Mouse (Mus musculus) limb, embryonic 13.5 days (tissue): Measurements from ENCODE around the gene Trim66. TPM values are rescaled to one million over a fixed set of nuclear protein-coding genes. Genes with fewer than 3 reads are reported as not detected.

Experiments used
- ATAC-seq: fragments of 200-750 bp; cut with Nextera tagmentation; 2 replicates; pipeline ENCODE4 v1.8.0; 2017; ENCODE audit warnings: low read depth, moderate number of reproducible peaks, moderate TSS enrichment; ENCODE audit not compliant: low FRiP score
- H3K27ac ChIP-seq: fragments of 300-500 bp; sonication (generic); 2 replicates; pipeline ENCODE4 v1.5.1; 2015; ENCODE audit warnings: inconsistent platforms, mild to moderate bottlenecking, moderate library complexity
- H3K27me3 ChIP-seq: fragments of 300-500 bp; sonication (generic); 2 replicates; pipeline ENCODE4 v1.6.1; 2015; ENCODE audit warnings: mild to moderate bottlenecking, inconsistent platforms
- H3K36me3 ChIP-seq: fragments of 300-500 bp; sonication (generic); 2 replicates; pipeline ENCODE4 v1.6.1; 2015; ENCODE audit warnings: inconsistent platforms, mild to moderate bottlenecking, moderate library complexity
- H3K4me1 ChIP-seq: fragments of 300-500 bp; sonication (generic); 2 replicates; pipeline ENCODE4 v1.6.1; 2015; ENCODE audit warnings: inconsistent platforms
- H3K4me2 ChIP-seq: fragments of 300-500 bp; sonication (generic); replicated peaks from 2 replicates; pipeline ENCODE4 v1.6.1; 2015; ENCODE audit warnings: inconsistent platforms, mild to moderate bottlenecking, moderate library complexity
- H3K4me3 ChIP-seq: fragments of 300-500 bp; sonication (generic); 2 replicates; pipeline ENCODE4 v1.5.1; 2015; ENCODE audit warnings: moderate library complexity, mild to moderate bottlenecking, inconsistent platforms
- H3K9ac ChIP-seq: fragments of 300-500 bp; sonication (generic); 2 replicates; pipeline ENCODE4 v1.6.1; 2015; ENCODE audit warnings: mild to moderate bottlenecking, inconsistent platforms
- H3K9me3 ChIP-seq: fragments of 300-500 bp; sonication (generic); 2 replicates; pipeline ENCODE4 v1.6.1; 2016; ENCODE audit warnings: inconsistent platforms
- WGBS: fragments of 180-500 bp; shearing (Covaris S2); methylation state at CpG from one replicate; pipeline ENCODE4 v1.1.7; 2015; 5-methylcytosine and 5-hydroxymethylcytosine counted together
- polyA plus RNA-seq: library from polyadenylated mRNA; unstranded; fragments of >200 nt; fragmentation: Nextera tagmentation; extraction: Ambion mirVana; gene quantifications from 2 replicates; pipeline ENCODE4 v1.2.1, GENCODE M21; 2015

The Trim66 gene
- polyA plus RNA-seq, 1 experiment from 2014 or later: 0.05 TPM

DNA sequence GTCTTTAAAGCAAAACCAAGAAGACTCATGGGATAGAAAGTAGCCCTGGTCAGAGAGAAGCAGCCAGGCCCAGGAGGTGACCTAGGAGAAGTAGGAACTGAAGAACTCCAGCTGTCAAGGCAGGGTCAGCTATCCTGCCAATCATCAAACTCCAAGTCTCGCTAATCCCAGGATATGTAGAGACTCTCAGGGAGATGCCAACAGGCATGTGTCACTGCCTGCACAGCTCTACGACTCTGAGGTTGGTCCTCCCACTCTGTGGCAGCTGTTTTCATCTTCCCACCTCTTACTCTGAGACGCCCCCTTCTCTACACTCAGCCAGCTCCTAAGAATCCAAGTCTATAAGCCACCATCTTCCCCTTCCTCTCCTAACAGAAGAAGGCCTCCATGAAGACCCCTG lies 24.8 kb upstream of the Trim66 start:
- peaks cover 75% of the 10 kb centered on the region for H3K36me3 ChIP-seq
- 91% methylated on average over 3 of the region's 3 CpGs for WGBS

DNA sequence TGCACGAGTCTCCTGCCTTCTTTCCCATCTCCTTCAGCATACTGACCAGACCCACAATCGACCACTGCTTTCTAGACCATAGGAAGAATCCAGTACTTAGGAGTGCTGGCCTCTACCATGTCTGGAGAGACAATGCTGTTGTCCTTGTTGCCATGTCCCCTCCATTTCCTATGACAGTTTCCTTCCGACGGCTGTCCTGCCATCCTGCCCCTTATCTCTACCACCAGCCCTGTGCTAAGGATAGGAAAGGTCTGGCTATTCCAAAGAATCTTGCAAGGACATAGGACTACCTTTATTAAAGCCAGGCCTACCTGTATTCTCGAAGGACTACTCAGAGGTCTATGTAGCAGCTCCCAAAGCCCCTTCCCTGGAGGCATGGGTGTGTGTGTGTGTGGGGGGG lies 23.6 kb upstream of the Trim66 start:
- ATAC-seq: no peak
- no peaks in the 10 kb centered on the region for H3K9me3 ChIP-seq
- WGBS: 86% methylated on average over 5 of the region's 5 CpGs
- H3K27me3 ChIP-seq: no peaks in the 10 kb centered on the region
- H3K4me1 ChIP-seq: peaks cover 9% of the 10 kb centered on the region
- H3K36me3 ChIP-seq: peaks cover 87% of the 10 kb centered on the region
- no peak overlapping the region for H3K4me2 ChIP-seq
- H3K9ac ChIP-seq: no peak overlapping the region
- no peak overlapping the region for H3K27ac ChIP-seq
- no peak overlapping the region for H3K4me3 ChIP-seq

More for the DNA sequence above, 24.8 kb upstream of the Trim66 start:
- Histone ChIP-seq H3K4me3 (no peak overlapping the region), H3K4me1 (peaks cover 14% of the 10 kb centered on the region), H3K4me2 (no peak overlapping the region), H3K9me3 (no peaks in the 10 kb centered on the region), H3K27ac (no peak overlapping the region), H3K27me3 (no peaks in the 10 kb centered on the region), H3K9ac (no peak overlapping the region)
- no peak for ATAC-seq

DNA sequence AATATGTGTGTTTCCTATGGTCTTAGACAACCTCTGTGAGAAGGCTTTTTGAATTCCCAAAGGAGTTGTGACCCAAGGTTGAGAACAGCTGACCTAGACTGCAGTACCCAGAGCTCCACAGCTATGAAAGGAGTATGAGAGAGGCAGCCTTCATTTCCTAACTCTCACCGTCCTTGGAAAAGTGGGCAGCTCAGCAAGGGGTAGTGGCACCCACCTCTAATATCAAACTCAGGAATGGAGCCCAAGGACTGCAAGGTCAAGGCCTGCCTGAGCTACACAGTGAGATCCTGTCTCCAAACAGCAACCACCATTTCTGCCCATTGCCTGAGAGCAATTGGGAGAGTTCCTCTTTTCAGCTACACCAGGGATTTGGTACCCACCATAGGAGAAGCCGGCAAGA lies 21.8 kb upstream of the Trim66 start:
- no peaks in the 10 kb centered on the region for H3K27me3 ChIP-seq
- H3K4me2 ChIP-seq: no peak overlapping the region
- H3K9me3 ChIP-seq: no peaks in the 10 kb centered on the region
- WGBS: 81% methylated on average over 2 of the region's 2 CpGs
- no peak overlapping the region for H3K27ac ChIP-seq
- ATAC-seq: no peak
- no peak overlapping the region for H3K4me3 ChIP-seq
- H3K4me1 ChIP-seq: no peaks in the 10 kb centered on the region
- peaks cover 87% of the 10 kb centered on the region for H3K36me3 ChIP-seq
- H3K9ac ChIP-seq: no peak overlapping the region

DNA sequence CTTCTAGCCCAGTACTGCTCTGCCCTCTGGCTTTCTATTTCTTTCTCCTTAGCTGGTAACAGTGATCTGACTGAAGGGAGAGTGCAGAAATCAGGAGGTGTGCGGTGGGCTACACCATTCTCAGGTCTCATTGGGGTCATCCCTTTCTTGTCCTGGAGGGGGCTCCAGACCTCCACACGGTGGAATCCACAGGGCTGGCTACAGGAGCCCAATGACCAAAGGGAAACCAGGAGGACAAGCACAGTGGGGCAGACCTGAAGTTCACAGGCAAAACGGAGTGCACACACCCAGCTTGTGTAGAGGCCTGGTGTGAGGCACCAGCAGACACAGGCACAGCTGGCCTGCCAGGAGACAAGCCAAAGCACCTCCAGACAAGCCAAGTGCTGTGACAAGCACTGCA lies 20.4 kb upstream of the Trim66 start:
- Histone ChIP-seq H3K27ac (no peak overlapping the region), H3K27me3 (no peaks in the 10 kb centered on the region), H3K9me3 (no peaks in the 10 kb centered on the region), H3K4me1 (no peaks in the 10 kb centered on the region), H3K4me2 (no peak overlapping the region), H3K4me3 (no peak overlapping the region), H3K9ac (no peak overlapping the region), H3K36me3 (peaks cover 89% of the 10 kb centered on the region)
- peak; percentile 39; the same call in 1 of the 2 replicates for ATAC-seq
- WGBS: 20% methylated on average over 3 of the region's 3 CpGs

DNA sequence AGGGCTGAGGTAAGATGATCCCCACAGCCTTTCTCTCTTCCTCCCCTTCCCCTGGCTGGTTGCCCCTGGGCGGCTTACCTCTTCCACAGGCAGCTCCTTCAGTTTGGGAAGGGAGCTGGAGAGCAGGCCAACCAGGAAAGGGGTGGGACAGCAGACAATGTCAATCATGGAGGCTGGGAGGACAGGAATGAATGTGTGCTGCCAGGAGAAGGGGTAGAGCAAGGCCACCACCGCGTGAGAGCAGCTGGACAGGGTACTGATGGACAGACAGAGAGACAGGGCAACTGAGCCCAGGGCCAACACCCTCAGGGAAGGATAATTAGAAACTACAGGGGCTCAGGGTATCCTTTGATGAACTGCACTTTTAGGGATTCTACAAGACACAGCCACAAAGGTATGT lies 19.6 kb upstream of the Trim66 start:
- H3K4me3 ChIP-seq: no peak overlapping the region
- peaks cover 90% of the 10 kb centered on the region for H3K36me3 ChIP-seq
- no peak for ATAC-seq
- no peak overlapping the region for H3K9ac ChIP-seq
- H3K27me3 ChIP-seq: no peaks in the 10 kb centered on the region
- H3K27ac ChIP-seq: no peak overlapping the region
- no peak overlapping the region for H3K4me2 ChIP-seq
- 83% methylated on average over 3 of the region's 3 CpGs for WGBS
- H3K4me1 ChIP-seq: no peaks in the 10 kb centered on the region
- H3K9me3 ChIP-seq: no peaks in the 10 kb centered on the region

DNA sequence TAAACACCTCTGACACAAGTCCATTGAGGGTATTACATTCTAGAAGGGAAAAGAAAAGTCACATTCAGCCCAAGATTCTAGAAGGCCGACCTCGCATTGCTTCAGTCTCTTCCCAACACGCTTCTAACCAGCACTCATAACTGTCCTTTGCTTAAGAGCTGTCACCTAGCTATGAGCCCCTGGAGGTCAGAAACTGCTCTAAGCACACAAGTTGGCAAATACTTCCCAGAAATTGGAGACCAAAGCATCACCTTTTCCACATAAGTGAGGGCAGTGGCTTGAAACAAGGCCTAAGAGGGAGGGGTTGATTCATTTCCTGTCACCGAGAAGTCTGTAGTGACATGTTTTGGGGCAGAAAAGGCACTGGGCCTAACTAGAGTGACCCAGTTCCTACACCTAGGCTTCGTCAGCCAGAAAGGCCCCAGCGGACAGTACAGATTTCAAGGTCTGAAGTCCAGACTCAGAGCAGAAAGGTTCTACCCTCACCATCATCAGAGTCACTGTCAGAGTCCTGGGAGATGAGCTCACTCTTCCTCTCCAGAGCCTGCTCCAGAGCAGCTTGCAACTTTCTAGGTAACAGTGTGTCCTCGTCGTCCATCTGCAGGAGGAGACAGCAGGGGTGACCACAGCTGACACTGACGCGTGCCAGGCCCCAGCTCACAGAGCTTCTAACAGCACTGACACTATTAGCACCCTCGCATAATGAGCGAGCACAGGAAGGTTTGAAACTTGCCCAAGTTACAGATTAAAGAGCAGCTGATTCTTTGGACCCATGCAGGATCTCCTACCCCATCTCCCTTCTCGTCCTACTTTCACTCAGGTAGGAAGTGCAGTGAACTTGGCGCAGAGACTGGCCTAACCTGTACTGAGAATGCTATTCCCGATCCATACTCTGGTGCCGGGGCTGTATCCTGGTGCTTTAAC lies 18.1 kb upstream of the Trim66 start:
- H3K4me1 ChIP-seq: peaks cover 11% of the 10 kb centered on the region
- H3K36me3 ChIP-seq: peaks cover 90% of the 10 kb centered on the region
- no peak for ATAC-seq
- H3K4me3 ChIP-seq: no peak overlapping the region
- no peaks in the 10 kb centered on the region for H3K9me3 ChIP-seq
- peak overlapping the region; percentile 58 for H3K27ac ChIP-seq
- H3K27me3 ChIP-seq: no peaks in the 10 kb centered on the region
- no peak overlapping the region for H3K4me2 ChIP-seq
- WGBS: 61% methylated on average over 16 of the region's 16 CpGs
- no peak overlapping the region for H3K9ac ChIP-seq

DNA sequence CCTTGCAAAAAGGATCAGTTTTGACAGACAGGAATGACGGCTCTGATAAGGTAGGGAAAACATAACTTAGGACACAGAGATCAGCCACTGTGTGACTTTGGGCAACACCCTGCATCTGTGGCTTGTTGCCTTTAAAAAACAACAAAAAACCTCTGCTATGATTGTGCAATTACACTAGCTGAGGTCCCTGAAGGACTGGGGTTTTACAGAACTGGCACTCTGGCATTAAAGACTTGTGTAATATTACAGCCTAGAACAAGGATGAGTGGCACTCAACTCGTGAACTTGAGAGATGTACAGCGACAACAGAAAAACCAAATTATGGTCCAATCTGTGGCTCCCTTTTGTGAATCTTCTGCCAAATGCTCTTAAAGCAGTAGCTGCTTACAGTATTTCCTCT lies 16.8 kb upstream of the Trim66 start:
- Histone ChIP-seq H3K4me3 (no peak overlapping the region), H3K9ac (0 out of 2 replicates have a peak overlapping the region, but pooled peaks have one; percentile 14), H3K36me3 (peaks cover 83% of the 10 kb centered on the region), H3K27me3 (no peaks in the 10 kb centered on the region), H3K9me3 (no peaks in the 10 kb centered on the region), H3K4me1 (peaks cover 23% of the 10 kb centered on the region), H3K27ac (0 out of 2 replicates have a peak overlapping the region, but pooled peaks have one; percentile 58), H3K4me2 (no peak overlapping the region)
- no peak for ATAC-seq
- 84% methylated on average over 3 of the region's 3 CpGs for WGBS

DNA sequence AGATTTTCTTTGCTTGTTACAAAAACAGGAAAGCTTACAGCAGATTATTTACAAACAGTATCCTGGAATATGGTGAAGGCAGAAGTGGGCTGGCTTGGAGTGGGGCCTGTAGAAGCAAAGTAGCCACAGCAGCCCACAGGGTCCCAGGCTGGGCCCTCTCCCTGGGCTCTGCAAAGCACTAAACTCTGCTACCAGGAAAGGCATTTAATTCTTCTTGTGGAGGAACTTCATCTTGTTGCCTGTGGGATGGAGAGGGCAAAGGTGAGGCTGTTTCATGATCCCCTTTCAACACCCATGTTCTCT lies 16.5 kb upstream of the Trim66 start:
- Histone ChIP-seq H3K4me1 (peaks cover 24% of the 10 kb centered on the region), H3K9me3 (no peaks in the 10 kb centered on the region), H3K4me3 (no peak overlapping the region), H3K27ac (no peak overlapping the region), H3K4me2 (no peak overlapping the region), H3K9ac (0 out of 2 replicates have a peak overlapping the region, but pooled peaks have one; percentile 14), H3K27me3 (no peaks in the 10 kb centered on the region), H3K36me3 (peaks cover 80% of the 10 kb centered on the region)
- ATAC-seq: no peak

DNA sequence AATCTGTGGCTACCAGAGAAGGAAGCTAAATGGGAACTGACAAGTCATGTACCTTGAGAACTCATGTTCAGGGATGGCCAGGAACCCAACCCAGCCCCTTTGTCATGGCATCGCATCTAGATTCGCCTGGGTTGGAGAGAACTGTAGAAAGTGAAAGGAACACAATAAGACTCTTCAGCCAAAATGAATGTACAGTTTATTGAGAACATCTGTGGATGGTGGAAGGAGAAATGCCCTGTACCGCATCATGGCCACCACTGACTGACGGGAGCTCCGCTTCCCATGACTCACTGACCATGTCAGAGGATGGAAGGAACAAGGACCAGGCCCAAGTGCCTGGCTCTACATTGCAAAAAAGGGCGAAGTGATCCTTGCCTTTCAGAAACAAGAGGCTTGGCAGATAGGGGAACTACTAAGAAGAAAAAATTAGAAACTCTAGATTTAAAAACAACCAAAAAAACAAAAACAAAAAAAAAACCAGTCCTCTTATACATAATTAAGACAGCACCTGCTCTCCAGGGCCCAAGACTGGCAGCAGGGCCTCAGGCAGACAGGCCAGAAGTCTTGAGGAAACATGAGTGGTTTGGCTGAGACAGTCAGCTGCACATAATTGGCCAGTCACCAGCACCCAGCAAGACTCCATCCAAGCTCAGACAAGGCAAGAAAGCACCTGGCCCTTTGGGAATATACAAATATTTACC lies 16.0 kb upstream of the Trim66 start:
- Histone ChIP-seq H3K27me3 (no peaks in the 10 kb centered on the region), H3K9me3 (no peaks in the 10 kb centered on the region), H3K4me1 (peaks cover 24% of the 10 kb centered on the region), H3K4me3 (no peak overlapping the region), H3K9ac (0 out of 2 replicates have a peak overlapping the region, but pooled peaks have one; percentile 8), H3K27ac (no peak overlapping the region; the same call in 1 of the 2 replicates), H3K36me3 (peaks cover 80% of the 10 kb centered on the region), H3K4me2 (no peak overlapping the region)
- 56% methylated on average over 6 of the region's 6 CpGs for WGBS
- no peak for ATAC-seq

DNA sequence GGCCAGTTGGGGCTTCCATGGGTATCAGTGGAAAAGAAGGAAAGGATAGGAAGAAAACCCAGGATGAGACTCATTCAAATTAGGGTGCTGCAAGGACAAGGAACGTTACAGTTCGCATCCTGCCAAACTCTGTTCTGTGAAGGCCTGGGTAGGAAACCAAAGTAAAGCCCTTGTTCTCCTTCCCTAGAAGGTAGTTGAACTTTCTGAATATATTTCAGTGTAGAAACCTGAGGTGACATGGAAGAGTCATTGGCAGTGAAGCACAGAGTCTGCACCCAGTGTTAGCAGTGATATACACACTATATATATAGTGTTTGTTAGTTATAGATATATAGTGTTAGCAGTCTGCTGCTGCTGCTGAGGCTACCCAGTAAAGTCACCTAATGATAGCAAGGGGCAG lies 15.4 kb upstream of the Trim66 start:
- Histone ChIP-seq H3K36me3 (peaks cover 78% of the 10 kb centered on the region), H3K4me2 (no peak overlapping the region), H3K27me3 (no peaks in the 10 kb centered on the region), H3K4me1 (peaks cover 24% of the 10 kb centered on the region), H3K27ac (no peak overlapping the region; the same call in 1 of the 2 replicates), H3K9ac (no peak overlapping the region), H3K9me3 (no peaks in the 10 kb centered on the region), H3K4me3 (no peak overlapping the region)
- ATAC-seq: no peak
- 58% methylated on average over 2 of the region's 2 CpGs for WGBS

DNA sequence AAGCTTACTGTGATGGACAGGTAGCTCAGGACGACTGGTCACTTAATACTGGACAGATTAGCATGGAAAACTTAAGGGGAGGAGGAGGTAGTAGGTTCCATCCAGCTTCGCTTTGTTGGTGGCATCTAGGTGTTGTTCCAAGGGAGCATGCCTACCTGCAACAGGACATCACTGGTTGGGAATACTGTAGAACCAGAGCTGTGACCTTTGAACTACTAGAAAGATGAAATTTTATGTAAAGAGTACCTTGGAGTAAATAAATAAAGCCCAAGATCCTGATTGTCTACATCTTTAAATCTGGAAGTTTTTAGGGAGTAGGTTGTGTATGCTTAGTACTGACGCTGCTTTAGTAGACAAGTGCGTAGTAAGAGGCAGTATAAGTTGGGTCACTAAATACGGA lies 14.2 kb upstream of the Trim66 start:
- Histone ChIP-seq H3K9ac (peak overlapping the region; percentile 31; the same call in 1 of the 2 replicates), H3K27me3 (no peaks in the 10 kb centered on the region), H3K27ac (no peak overlapping the region), H3K4me3 (no peak overlapping the region), H3K9me3 (no peaks in the 10 kb centered on the region), H3K36me3 (peaks cover 66% of the 10 kb centered on the region), H3K4me1 (peaks cover 32% of the 10 kb centered on the region), H3K4me2 (0 out of 2 replicates have a peak overlapping the region, but pooled peaks have one; percentile 3)
- 80% methylated on average over 5 of the region's 5 CpGs for WGBS
- no peak for ATAC-seq

DNA sequence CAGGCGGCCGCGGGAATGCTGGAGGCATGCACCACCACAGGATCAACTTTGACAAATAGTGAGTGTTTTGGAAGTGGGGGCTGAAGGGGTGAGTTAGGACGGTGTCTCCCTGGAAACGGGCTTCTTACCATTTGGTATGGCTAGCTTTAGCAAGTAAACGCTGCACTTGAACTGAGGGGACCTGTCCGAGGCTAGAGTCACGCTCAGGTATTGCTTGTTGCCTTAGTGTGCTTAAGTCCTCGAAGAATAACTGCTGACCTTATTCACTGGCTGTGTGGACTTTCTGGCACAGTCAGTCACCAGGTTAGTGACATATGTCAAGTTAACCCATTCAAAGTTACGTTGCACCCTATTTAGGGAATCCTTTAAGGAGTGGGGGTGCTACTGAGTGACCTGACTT lies 12.0 kb upstream of the Trim66 start:
- H3K36me3 ChIP-seq: peaks cover 45% of the 10 kb centered on the region

More for the DNA sequence above, 12.0 kb upstream of the Trim66 start:
- peaks cover 32% of the 10 kb centered on the region for H3K4me1 ChIP-seq
- no peak for ATAC-seq
- H3K9me3 ChIP-seq: no peaks in the 10 kb centered on the region
- 5% methylated on average over 10 of the region's 10 CpGs for WGBS
- H3K4me2 ChIP-seq: peak overlapping the region; percentile 77
- no peaks in the 10 kb centered on the region for H3K27me3 ChIP-seq
- H3K27ac ChIP-seq: peak overlapping the region; percentile 89; the same call in 1 of the 2 replicates
- H3K9ac ChIP-seq: peak overlapping the region; percentile 99
- peak overlapping the region; percentile 96 for H3K4me3 ChIP-seq
